Mouse (Mus musculus): ENCODE results near the gene Cdh13. TPM values are rescaled to one million over a fixed set of nuclear protein-coding genes. Genes with fewer than 3 reads are reported as not detected.

Gene Cdh13
- polyA plus RNA-seq, 1 experiment = 9.4 TPM

DNA sequence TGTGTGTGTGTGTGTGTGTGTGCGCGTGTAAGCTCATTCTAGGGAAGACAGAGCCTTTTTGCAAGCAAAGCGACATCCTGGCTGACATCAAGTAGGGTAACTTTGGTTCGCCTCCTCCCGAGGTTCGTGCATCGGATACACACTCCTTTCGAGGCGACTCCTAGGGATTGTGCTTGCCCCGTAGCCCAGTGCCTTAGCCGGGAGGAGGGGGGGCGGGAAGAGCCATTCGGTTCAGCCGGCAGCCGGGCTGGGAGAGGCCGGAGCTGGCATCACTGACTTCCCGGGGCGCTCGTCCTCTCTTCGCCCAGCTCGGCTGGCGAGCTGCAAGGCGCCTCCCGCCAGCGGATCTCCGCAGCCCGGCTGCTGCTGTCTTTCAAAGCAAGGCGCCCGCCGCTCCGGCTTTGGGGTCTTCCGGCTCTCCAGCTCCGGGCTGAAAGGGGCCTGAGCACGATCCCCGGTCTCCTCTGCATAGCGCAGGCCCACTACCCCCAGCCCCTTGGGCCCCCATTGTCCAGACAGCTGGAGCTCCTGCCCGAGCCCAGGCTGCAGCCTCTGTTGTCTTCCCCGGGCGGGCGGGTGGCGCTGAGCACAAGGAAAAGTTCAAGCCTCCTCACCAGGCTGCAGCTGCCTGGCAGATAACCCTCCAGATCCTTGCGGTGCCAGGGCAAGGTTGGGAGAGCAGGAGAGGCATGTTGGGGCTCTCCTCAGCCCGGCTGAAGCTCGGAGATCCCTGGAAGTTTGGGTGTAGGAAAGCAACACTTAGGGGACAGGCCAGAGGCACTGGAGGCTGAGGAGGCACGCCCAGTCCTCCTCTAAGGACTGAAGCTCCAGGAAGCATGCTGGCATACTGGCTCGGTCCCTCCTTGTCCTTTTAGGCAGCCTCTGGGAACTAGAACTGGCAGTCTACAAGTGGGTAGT lies 838 bp downstream of the Cdh13 start:
- no peaks in the 10 kb centered on the region for H3K27me3 ChIP-seq (ENCODE audit: control insufficient read depth, insufficient read depth, insufficient read length)
- no peak for TF ChIP-seq MYOG (IDR thresholded peaks at IDR 0.05; ENCODE audit: control insufficient read depth, extremely low read depth, insufficient read length)
- TF ChIP-seq MAX (IDR thresholded peaks at IDR 0.05) = no peak
- no peak for TF ChIP-seq CTCF (IDR thresholded peaks at IDR 0.05; ENCODE audit: control insufficient read depth, insufficient read depth, insufficient read length)
- no peak for TF ChIP-seq USF1 (IDR thresholded peaks at IDR 0.05; ENCODE audit: low read depth)
- TF ChIP-seq FOSL1 (IDR thresholded peaks at IDR 0.05; ENCODE audit: insufficient read depth, low read length, poor library complexity, severe bottlenecking) = no peak
- TF ChIP-seq MYOD1 (IDR thresholded peaks at IDR 0.05; ENCODE audit: control insufficient read depth, insufficient read length, low read depth) = no peak
- peaks cover 44% of the 10 kb centered on the region for H3K79me2 ChIP-seq (ENCODE audit: control insufficient read depth, insufficient read depth)
- H3K36me3 ChIP-seq (ENCODE audit: control insufficient read depth, insufficient read depth) = no peaks in the 10 kb centered on the region
- H3ac ChIP-seq (ENCODE audit: control insufficient read depth, insufficient read length, low read depth) = peak overlapping the region; percentile 98
- peaks cover 16% of the 10 kb centered on the region for H3K79me3 ChIP-seq (ENCODE audit: low read depth)
- H3K4me3 ChIP-seq (ENCODE audit: insufficient read depth, poor library complexity, severe bottlenecking) = peak overlapping the region; percentile 52

- Histone ChIP-seq H3K36me3 (ENCODE audit: control insufficient read depth, insufficient read depth) (no peaks in the 10 kb centered on the region), H3K27me3 (ENCODE audit: control insufficient read depth, insufficient read depth, insufficient read length) (no peaks in the 10 kb centered on the region), H3ac (ENCODE audit: control insufficient read depth, insufficient read length, low read depth) (no peak overlapping the region), H3K4me3 (ENCODE audit: insufficient read depth, poor library complexity, severe bottlenecking) (peak overlapping the region; percentile 52), H3K79me3 (ENCODE audit: low read depth) (peaks cover 17% of the 10 kb centered on the region), H3K79me2 (ENCODE audit: control insufficient read depth, insufficient read depth) (peaks cover 58% of the 10 kb centered on the region)
- TF ChIP-seq USF1 (IDR thresholded peaks at IDR 0.05; ENCODE audit: low read depth) = no peak
- TF ChIP-seq MAX (IDR thresholded peaks at IDR 0.05) = no peak
- TF ChIP-seq FOSL1 (IDR thresholded peaks at IDR 0.05; ENCODE audit: insufficient read depth, low read length, poor library complexity, severe bottlenecking) = no peak
- TF ChIP-seq MYOG (IDR thresholded peaks at IDR 0.05; ENCODE audit: control insufficient read depth, extremely low read depth, insufficient read length) = no peak
- TF ChIP-seq CTCF (IDR thresholded peaks at IDR 0.05; ENCODE audit: control insufficient read depth, insufficient read depth, insufficient read length) = no peak
- TF ChIP-seq CEBPB (IDR thresholded peaks at IDR 0.05; ENCODE audit: low read depth) = no peak
- no peak for TF ChIP-seq MYOD1 (IDR thresholded peaks at IDR 0.05; ENCODE audit: control insufficient read depth, insufficient read length, low read depth)
These were observed 2.2 kb downstream of the Cdh13 start for GRCm38 (mm10) chr8:118285596-118286281.

- Histone ChIP-seq H3K79me2 (ENCODE audit: control insufficient read depth, insufficient read depth) (peaks cover 66% of the 10 kb centered on the region), H3ac (ENCODE audit: control insufficient read depth, insufficient read length, low read depth) (peak overlapping the region; percentile 33), H3K36me3 (ENCODE audit: control insufficient read depth, insufficient read depth) (no peaks in the 10 kb centered on the region), H3K27me3 (ENCODE audit: control insufficient read depth, insufficient read depth, insufficient read length) (no peaks in the 10 kb centered on the region), H3K4me3 (ENCODE audit: insufficient read depth, poor library complexity, severe bottlenecking) (no peak overlapping the region), H3K79me3 (ENCODE audit: low read depth) (peaks cover 22% of the 10 kb centered on the region)
- TF ChIP-seq CTCF (IDR thresholded peaks at IDR 0.05; ENCODE audit: control insufficient read depth, insufficient read depth, insufficient read length) (no peak), FOSL1 (IDR thresholded peaks at IDR 0.05; ENCODE audit: insufficient read depth, low read length, poor library complexity, severe bottlenecking) (peak; percentile 37), CEBPB (IDR thresholded peaks at IDR 0.05; ENCODE audit: low read depth) (no peak), MYOG (IDR thresholded peaks at IDR 0.05; ENCODE audit: control insufficient read depth, extremely low read depth, insufficient read length) (no peak), MYOD1 (IDR thresholded peaks at IDR 0.05; ENCODE audit: control insufficient read depth, insufficient read length, low read depth) (peak; percentile 22), USF1 (IDR thresholded peaks at IDR 0.05; ENCODE audit: low read depth) (no peak), MAX (IDR thresholded peaks at IDR 0.05) (peak; percentile 92)
These were observed 3.0 kb downstream of the Cdh13 start for GRCm38 (mm10) chr8:118286282-118287180.

GRCm38 (mm10) chr8:118287496-118287895 lies 4.0 kb downstream of the Cdh13 start:
- Histone ChIP-seq H3K36me3 (ENCODE audit: control insufficient read depth, insufficient read depth) (no peaks in the 10 kb centered on the region), H3K4me3 (ENCODE audit: insufficient read depth, poor library complexity, severe bottlenecking) (no peak overlapping the region), H3K27me3 (ENCODE audit: control insufficient read depth, insufficient read depth, insufficient read length) (no peaks in the 10 kb centered on the region), H3K79me3 (ENCODE audit: low read depth) (peaks cover 26% of the 10 kb centered on the region), H3ac (ENCODE audit: control insufficient read depth, insufficient read length, low read depth) (peak overlapping the region; percentile 4), H3K79me2 (ENCODE audit: control insufficient read depth, insufficient read depth) (peaks cover 76% of the 10 kb centered on the region)
- TF ChIP-seq FOSL1 (IDR thresholded peaks at IDR 0.05; ENCODE audit: insufficient read depth, low read length, poor library complexity, severe bottlenecking) (no peak), CEBPB (IDR thresholded peaks at IDR 0.05; ENCODE audit: low read depth) (no peak)

GRCm38 (mm10) chr8:118288259-118288952 lies 4.9 kb downstream of the Cdh13 start:
- H3K27me3 ChIP-seq (ENCODE audit: control insufficient read depth, insufficient read depth, insufficient read length) = no peaks in the 10 kb centered on the region
- H3K36me3 ChIP-seq (ENCODE audit: control insufficient read depth, insufficient read depth) = no peaks in the 10 kb centered on the region
- no peak overlapping the region for H3K4me3 ChIP-seq (ENCODE audit: insufficient read depth, poor library complexity, severe bottlenecking)
- peaks cover 85% of the 10 kb centered on the region for H3K79me2 ChIP-seq (ENCODE audit: control insufficient read depth, insufficient read depth)
- TF ChIP-seq FOSL1 (IDR thresholded peaks at IDR 0.05; ENCODE audit: insufficient read depth, low read length, poor library complexity, severe bottlenecking) (no peak), CTCF (IDR thresholded peaks at IDR 0.05; ENCODE audit: control insufficient read depth, insufficient read depth, insufficient read length) (no peak), MYOD1 (IDR thresholded peaks at IDR 0.05; ENCODE audit: control insufficient read depth, insufficient read length, low read depth) (no peak), USF1 (IDR thresholded peaks at IDR 0.05; ENCODE audit: low read depth) (no peak), MYOG (IDR thresholded peaks at IDR 0.05; ENCODE audit: control insufficient read depth, extremely low read depth, insufficient read length) (no peak), CEBPB (IDR thresholded peaks at IDR 0.05; ENCODE audit: low read depth) (no peak), MAX (IDR thresholded peaks at IDR 0.05) (no peak)
- H3K79me3 ChIP-seq (ENCODE audit: low read depth) = peaks cover 28% of the 10 kb centered on the region
- no peak overlapping the region for H3ac ChIP-seq (ENCODE audit: control insufficient read depth, insufficient read length, low read depth)
